Mouse (Mus musculus): ENCODE data around the gene Sumf1. TPM values are rescaled to one million over a fixed set of nuclear protein-coding genes. Genes with fewer than 3 reads are reported as not detected.

The Sumf1 gene
- polyA plus RNA-seq, 1 experiment from 2014 or later: 10.5 TPM

GRCm38 (mm10) chr6:108198286-108198685 is 12.9 kb upstream of the Sumf1 start:
- Histone ChIP-seq H3K4me3 (replicated peaks) (no peak overlapping the region), H3K36me3 (no peaks in the 10 kb centered on the region), H3K4me2 (replicated peaks) (no peak overlapping the region), H3K9me3 (no peaks in the 10 kb centered on the region), H3K27ac (no peak overlapping the region), H3K27me3 (0 out of 2 replicates have a peak, but pooled peaks cover 3% of the 10 kb centered on the region), H3K4me1 (replicated peaks) (no peaks in the 10 kb centered on the region), H3K9ac (replicated peaks) (no peak overlapping the region)
- WGBS: 91% methylated on average over 7 of the region's 7 CpGs
- ATAC-seq: no peak

- Histone ChIP-seq H3K9ac (replicated peaks) (no peak overlapping the region), H3K4me3 (replicated peaks) (no peak overlapping the region), H3K27ac (no peak overlapping the region), H3K9me3 (no peaks in the 10 kb centered on the region), H3K36me3 (no peaks in the 10 kb centered on the region), H3K27me3 (0 out of 2 replicates have a peak, but pooled peaks cover 3% of the 10 kb centered on the region), H3K4me2 (replicated peaks) (no peak overlapping the region), H3K4me1 (replicated peaks) (no peaks in the 10 kb centered on the region)
- WGBS: 88% methylated on average over 4 of the region's 4 CpGs
- no peak for ATAC-seq
These were observed 11.7 kb upstream of the Sumf1 start for GRCm38 (mm10) chr6:108197117-108197516.

DNA sequence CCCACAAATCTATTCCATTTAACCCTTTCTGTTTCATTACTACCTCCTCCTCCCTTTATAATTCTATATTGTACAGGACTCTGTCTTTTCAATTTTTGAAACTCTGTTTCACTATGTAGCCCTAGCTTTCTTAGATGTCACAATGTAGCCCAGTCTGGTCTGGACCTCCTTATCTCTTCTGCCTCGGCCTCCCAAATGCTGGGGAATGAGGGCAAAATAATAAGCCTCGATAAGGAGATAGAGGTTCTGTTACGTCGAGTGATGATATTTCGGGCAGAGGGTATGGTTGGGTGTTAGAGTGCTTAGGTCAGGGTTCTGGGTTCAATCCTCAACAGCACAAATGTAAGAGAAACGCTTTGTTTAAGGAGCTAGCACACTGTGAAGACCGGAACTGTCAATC is 11.3 kb upstream of the Sumf1 start:
- H3K27ac ChIP-seq: no peak overlapping the region
- no peaks in the 10 kb centered on the region for H3K36me3 ChIP-seq
- 82% methylated on average over 7 of the region's 7 CpGs for WGBS
- no peak overlapping the region for H3K4me2 ChIP-seq (replicated peaks)
- no peak for ATAC-seq
- no peaks in the 10 kb centered on the region for H3K9me3 ChIP-seq
- H3K4me1 ChIP-seq (replicated peaks): no peaks in the 10 kb centered on the region
- 0 out of 2 replicates have a peak, but pooled peaks cover 3% of the 10 kb centered on the region for H3K27me3 ChIP-seq
- H3K4me3 ChIP-seq (replicated peaks): no peak overlapping the region
- H3K9ac ChIP-seq (replicated peaks): no peak overlapping the region

GRCm38 (mm10) chr6:108192632-108193031 is 7.2 kb upstream of the Sumf1 start:
- no peak for ATAC-seq
- WGBS: 69% methylated on average over 4 of the region's 4 CpGs
- Histone ChIP-seq H3K27me3 (peaks cover 6% of the 10 kb centered on the region; the same call in 1 of the 2 replicates), H3K9ac (replicated peaks) (no peak overlapping the region), H3K36me3 (no peaks in the 10 kb centered on the region), H3K9me3 (no peaks in the 10 kb centered on the region), H3K4me3 (replicated peaks) (no peak overlapping the region), H3K4me1 (replicated peaks) (no peaks in the 10 kb centered on the region), H3K27ac (no peak overlapping the region), H3K4me2 (replicated peaks) (no peak overlapping the region)

DNA sequence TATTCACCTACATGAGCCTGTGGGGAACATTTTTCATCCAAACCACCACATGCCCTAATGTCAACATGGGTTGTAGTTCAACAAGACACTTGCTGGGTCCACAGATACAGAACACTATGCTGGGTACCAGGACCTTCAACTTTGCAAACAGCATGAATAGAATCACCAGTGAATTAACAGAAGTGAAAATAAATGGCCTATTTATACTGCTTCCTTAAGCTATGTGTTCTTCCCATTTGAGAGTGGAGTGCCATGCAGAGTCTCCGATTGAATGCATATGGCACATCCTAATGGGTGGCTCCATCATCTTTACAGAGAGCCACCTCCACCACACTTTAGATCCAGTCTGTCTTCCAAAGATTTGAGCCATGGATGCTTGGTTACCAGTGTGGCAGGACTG is 5.3 kb upstream of the Sumf1 start:
- 94% methylated on average over 1 of the region's 1 CpGs for WGBS

GRCm38 (mm10) chr6:108185685-108186009 is 265 bp upstream of the Sumf1 start:
- H3K27me3 ChIP-seq: peaks cover 6% of the 10 kb centered on the region
- no peak overlapping the region for H3K27ac ChIP-seq
- no peaks in the 10 kb centered on the region for H3K9me3 ChIP-seq
- WGBS: 17% methylated on average over 4 of the region's 4 CpGs
- H3K36me3 ChIP-seq: no peaks in the 10 kb centered on the region
- peak overlapping the region; percentile 88 for H3K4me3 ChIP-seq (replicated peaks)
- H3K4me1 ChIP-seq (replicated peaks): peaks cover 11% of the 10 kb centered on the region
- H3K9ac ChIP-seq (replicated peaks): peak overlapping the region; percentile 81
- no peak; the same call in 1 of the 2 replicates for ATAC-seq
- peak overlapping the region; percentile 94 for H3K4me2 ChIP-seq (replicated peaks)

More for the DNA sequence above, 5.3 kb upstream of the Sumf1 start:
- Histone ChIP-seq H3K27me3 (peaks cover 9% of the 10 kb centered on the region), H3K9ac (replicated peaks) (no peak overlapping the region), H3K36me3 (no peaks in the 10 kb centered on the region), H3K4me2 (replicated peaks) (no peak overlapping the region), H3K4me1 (replicated peaks) (no peaks in the 10 kb centered on the region), H3K9me3 (no peaks in the 10 kb centered on the region), H3K4me3 (replicated peaks) (no peak overlapping the region), H3K27ac (no peak overlapping the region)
- ATAC-seq: no peak

DNA sequence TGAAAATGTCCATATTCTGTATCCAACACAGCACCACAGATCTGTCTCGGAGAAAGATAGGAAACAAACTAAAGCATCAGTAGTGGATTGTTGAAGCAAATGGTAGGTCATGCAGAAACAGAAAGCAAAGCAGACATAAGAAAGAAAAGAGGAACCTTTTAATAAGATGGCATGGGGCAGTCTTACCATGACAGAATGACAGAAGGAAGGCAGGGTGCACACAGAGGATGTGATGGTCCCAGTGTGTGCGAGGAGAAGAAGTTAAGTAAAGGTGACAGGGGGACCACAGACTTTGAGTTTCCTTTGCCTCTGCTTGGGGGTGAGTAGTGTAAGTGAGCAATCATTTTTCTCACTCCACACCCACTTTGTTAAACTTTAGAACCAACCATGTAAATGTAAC is 6.3 kb downstream of the Sumf1 start:
- Histone ChIP-seq H3K27me3 (no peaks in the 10 kb centered on the region), H3K36me3 (peaks cover 14% of the 10 kb centered on the region), H3K9me3 (no peaks in the 10 kb centered on the region), H3K4me2 (replicated peaks) (no peak overlapping the region), H3K27ac (no peak overlapping the region), H3K9ac (replicated peaks) (no peak overlapping the region), H3K4me1 (replicated peaks) (peaks cover 2% of the 10 kb centered on the region; the same call in 1 of the 2 replicates), H3K4me3 (replicated peaks) (no peak overlapping the region)
- no peak for ATAC-seq
- 88% methylated on average over 2 of the region's 2 CpGs for WGBS

DNA sequence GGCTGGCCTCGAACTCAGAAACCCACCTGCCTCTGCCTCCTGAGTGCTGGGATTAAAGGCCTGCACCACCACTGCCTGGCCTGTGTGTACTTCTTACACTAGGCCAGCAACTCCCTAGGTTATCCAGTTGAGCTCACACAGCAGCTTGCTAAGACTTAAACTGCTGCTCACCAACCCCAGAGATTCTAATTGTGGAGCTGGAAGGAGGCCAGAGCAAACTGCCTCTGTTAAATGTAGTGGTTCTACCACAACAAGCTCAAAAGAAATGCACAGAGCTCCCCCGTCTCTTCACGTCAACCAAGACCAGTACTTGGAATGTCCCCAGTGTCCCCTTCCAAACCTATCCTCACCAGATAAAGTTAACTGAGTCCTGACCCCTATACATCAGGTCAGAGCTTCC is 11.2 kb downstream of the Sumf1 start:
- no peak overlapping the region for H3K27ac ChIP-seq
- ATAC-seq: no peak
- no peaks in the 10 kb centered on the region for H3K4me1 ChIP-seq (replicated peaks)
- no peaks in the 10 kb centered on the region for H3K27me3 ChIP-seq
- H3K4me2 ChIP-seq (replicated peaks): no peak overlapping the region
- H3K4me3 ChIP-seq (replicated peaks): no peak overlapping the region
- WGBS: 96% methylated on average over 3 of the region's 3 CpGs
- H3K36me3 ChIP-seq: peaks cover 38% of the 10 kb centered on the region
- H3K9me3 ChIP-seq: no peaks in the 10 kb centered on the region
- H3K9ac ChIP-seq (replicated peaks): no peak overlapping the region

DNA sequence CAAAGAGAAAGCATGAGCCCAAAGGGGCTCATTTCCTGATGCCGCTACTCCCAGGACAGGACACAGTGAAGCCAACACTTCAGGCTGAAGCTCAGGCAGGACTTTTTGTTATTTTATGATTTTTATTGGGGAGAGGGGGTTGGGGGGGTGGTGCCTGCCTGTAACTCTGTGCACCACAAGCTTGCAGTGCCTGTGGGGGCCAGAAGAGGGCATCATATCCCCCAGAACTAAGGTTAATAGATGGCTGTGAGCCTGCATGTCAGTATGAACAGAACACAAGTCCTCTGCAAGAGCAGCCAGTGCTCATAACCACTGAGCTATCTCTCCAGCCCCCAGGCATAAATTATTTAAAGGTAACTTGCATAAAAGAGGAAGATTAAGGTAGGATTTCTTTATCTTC is 13.2 kb downstream of the Sumf1 start:
- Histone ChIP-seq H3K4me3 (replicated peaks) (no peak overlapping the region), H3K4me2 (replicated peaks) (no peak overlapping the region), H3K9ac (replicated peaks) (no peak overlapping the region), H3K27me3 (no peaks in the 10 kb centered on the region), H3K36me3 (peaks cover 38% of the 10 kb centered on the region), H3K9me3 (no peaks in the 10 kb centered on the region), H3K27ac (no peak overlapping the region), H3K4me1 (replicated peaks) (no peaks in the 10 kb centered on the region)
- ATAC-seq: no peak
- 94% methylated on average over 1 of the region's 1 CpGs for WGBS

- H3K4me1 ChIP-seq (replicated peaks): no peaks in the 10 kb centered on the region
- WGBS: 96% methylated on average over 3 of the region's 3 CpGs
These were observed 15.9 kb downstream of the Sumf1 start for GRCm38 (mm10) chr6:108169466-108169865.

DNA sequence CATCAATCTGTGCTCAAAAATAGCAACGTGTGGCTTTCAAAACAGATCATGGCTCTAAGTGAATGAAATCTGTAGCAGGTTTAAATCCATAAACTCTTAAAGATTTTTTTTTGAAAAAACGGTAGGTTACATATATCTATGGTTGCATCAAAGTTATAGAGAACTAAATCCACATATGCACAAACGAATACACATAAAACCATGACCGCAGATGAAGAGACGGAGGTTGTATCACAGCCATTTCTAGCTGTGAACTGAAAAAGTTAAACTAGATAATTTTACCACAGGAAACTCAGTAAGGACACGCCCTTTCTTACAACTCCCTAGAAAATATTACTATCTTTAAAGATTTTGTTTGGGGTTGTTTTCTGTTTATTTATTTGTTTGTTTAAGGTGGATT is 16.7 kb downstream of the Sumf1 start:
- Histone ChIP-seq H3K4me3 (replicated peaks) (no peak overlapping the region), H3K36me3 (peaks cover 20% of the 10 kb centered on the region), H3K4me2 (replicated peaks) (no peak overlapping the region), H3K27me3 (no peaks in the 10 kb centered on the region), H3K9ac (replicated peaks) (no peak overlapping the region), H3K4me1 (replicated peaks) (no peaks in the 10 kb centered on the region), H3K27ac (no peak overlapping the region), H3K9me3 (no peaks in the 10 kb centered on the region)
- ATAC-seq: no peak
- 92% methylated on average over 6 of the region's 6 CpGs for WGBS

More at GRCm38 (mm10) chr6:108169466-108169865, 15.9 kb downstream of the Sumf1 start:
- Histone ChIP-seq H3K4me3 (replicated peaks) (no peak overlapping the region), H3K27me3 (no peaks in the 10 kb centered on the region), H3K27ac (no peak overlapping the region), H3K9me3 (no peaks in the 10 kb centered on the region), H3K4me2 (replicated peaks) (no peak overlapping the region), H3K36me3 (peaks cover 27% of the 10 kb centered on the region), H3K9ac (replicated peaks) (no peak overlapping the region)
- no peak for ATAC-seq

- Histone ChIP-seq H3K4me2 (replicated peaks) (no peak overlapping the region), H3K9ac (replicated peaks) (no peak overlapping the region), H3K27ac (no peak overlapping the region), H3K9me3 (no peaks in the 10 kb centered on the region), H3K4me1 (replicated peaks) (no peaks in the 10 kb centered on the region), H3K27me3 (no peaks in the 10 kb centered on the region), H3K4me3 (replicated peaks) (no peak overlapping the region), H3K36me3 (peaks cover 15% of the 10 kb centered on the region)
- 85% methylated on average over 7 of the region's 7 CpGs for WGBS
- ATAC-seq: no peak
These were observed 17.3 kb downstream of the Sumf1 start for GRCm38 (mm10) chr6:108167946-108168680.

DNA sequence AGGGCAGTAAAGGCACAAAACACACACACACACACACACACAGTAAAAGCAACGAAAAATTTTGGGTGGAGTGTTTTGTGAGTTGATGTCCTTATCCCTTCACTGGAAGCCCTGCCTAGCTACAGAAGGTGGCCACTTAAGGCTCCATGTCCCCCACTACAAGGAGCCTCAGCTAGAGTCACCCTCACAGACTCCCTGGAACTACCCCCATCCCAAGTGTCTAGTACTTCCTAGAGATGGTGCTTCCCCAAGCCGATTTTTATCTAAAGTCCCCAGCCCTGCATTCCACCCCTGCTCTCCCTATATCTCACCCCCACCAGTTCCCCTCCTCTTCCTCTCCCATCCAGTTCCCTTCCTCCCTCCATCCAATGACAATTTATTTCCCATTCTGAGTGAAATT is 19.8 kb downstream of the Sumf1 start:
- Histone ChIP-seq H3K4me1 (replicated peaks) (no peaks in the 10 kb centered on the region), H3K27ac (no peak overlapping the region), H3K4me2 (replicated peaks) (no peak overlapping the region), H3K9ac (replicated peaks) (no peak overlapping the region), H3K36me3 (no peaks in the 10 kb centered on the region), H3K9me3 (no peaks in the 10 kb centered on the region), H3K4me3 (replicated peaks) (no peak overlapping the region), H3K27me3 (no peaks in the 10 kb centered on the region)
- no peak for ATAC-seq
- WGBS: 91% methylated on average over 2 of the region's 2 CpGs

Measured in midbrain, embryonic 13.5 days (tissue).